Mouse (Mus musculus): Measurements from ENCODE around the gene Tpgs1.
A peak's percentile ranks its signal among the peaks of the same experiment; 100 is the strongest.

Tpgs1 gene

GRCm38 (mm10) chr10:79669576-79670057, 448 bp downstream of the Tpgs1 start:
- DNase-seq = peak; percentile 86

GRCm38 (mm10) chr10:79670071-79670888, 1.1 kb downstream of the Tpgs1 start:
- DNase-seq = no peak

DNA sequence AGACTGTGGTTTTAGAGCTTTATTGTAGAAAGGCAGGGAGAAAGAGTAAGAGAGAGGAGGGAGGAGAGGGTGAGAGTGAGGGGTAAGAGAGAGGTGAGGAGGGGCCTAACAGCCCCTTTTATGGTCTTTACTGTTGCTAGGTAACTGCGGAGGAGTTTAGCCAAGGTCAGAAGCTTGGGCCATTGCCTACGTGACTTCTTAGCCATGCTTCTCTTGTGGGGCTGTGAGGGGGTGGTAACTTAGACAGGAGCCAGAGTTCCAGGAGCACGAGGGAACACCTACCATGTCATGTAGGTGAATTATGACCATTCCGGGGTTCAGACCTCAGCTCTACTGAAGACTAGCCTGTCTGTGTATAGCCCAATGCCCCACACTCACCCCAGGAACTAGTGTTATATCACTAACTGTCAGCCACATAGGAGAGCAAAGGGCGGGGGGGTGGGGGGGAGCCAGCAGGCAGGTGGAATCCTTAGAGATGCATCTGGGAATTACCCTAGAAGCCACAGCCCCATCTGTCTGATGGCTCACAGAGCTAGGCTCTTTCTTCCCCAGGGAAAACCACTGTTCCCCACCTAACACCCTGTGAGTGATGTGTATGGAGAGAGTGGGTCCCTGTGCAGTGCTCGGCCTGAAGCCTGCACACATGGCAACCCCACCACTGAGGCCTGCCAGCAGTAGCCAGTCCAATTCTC, 2.4 kb downstream of the Tpgs1 start:
- peak; percentile 18 for DNase-seq

GRCm38 (mm10) chr10:79672088-79672455, 2.9 kb downstream of the Tpgs1 start:
- DNase-seq = no peak

- no peak for DNase-seq
These were observed 3.9 kb downstream of the Tpgs1 start for GRCm38 (mm10) chr10:79673054-79673453.

- no peak for DNase-seq
These were observed 6.3 kb downstream of the Tpgs1 start for GRCm38 (mm10) chr10:79675346-79676035.

- DNase-seq = no peak
These were observed 11.7 kb downstream of the Tpgs1 start for GRCm38 (mm10) chr10:79680606-79681495.

DNA sequence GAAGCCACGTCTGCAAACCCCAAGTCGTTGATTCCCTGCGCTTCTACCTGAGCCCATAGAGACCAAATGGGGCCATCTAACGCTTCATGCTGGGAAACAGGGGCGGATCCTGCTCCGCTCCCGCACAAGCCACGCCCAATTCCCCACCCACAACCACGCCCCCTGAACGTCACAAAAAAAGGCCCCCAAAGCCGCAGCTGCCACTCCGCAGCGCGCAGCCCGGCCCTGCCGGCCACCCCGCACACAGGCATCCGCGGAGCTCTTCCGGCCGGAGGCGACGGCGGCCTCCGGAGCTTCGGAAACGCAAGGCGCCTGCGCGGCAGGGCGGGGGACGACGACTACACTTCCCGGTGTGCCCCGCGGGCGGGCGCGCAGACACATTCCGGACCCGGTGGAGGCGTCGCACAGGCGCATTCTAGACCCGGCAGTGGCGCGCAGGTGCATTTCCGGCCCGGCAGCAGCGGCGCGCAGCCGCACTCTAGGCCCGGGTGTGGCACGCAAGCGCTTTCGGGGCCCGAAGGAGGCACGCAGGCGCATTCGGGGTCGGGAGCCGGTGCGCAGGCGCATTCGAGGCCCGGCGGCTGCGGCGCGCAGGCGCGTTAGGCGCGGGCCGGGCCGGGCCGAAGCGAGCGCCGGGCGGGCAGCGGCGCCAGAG, 12.5 kb downstream of the Tpgs1 start, which contains the start of gene Cdc34:
Cdc34 (plus strand) TSS at position 605 of the 655 bp plus-strand sequence.
- peak; percentile 99 for DNase-seq

- peak; percentile 44 for DNase-seq
These were observed 13.4 kb downstream of the Tpgs1 start for GRCm38 (mm10) chr10:79682551-79682915.

DNA sequence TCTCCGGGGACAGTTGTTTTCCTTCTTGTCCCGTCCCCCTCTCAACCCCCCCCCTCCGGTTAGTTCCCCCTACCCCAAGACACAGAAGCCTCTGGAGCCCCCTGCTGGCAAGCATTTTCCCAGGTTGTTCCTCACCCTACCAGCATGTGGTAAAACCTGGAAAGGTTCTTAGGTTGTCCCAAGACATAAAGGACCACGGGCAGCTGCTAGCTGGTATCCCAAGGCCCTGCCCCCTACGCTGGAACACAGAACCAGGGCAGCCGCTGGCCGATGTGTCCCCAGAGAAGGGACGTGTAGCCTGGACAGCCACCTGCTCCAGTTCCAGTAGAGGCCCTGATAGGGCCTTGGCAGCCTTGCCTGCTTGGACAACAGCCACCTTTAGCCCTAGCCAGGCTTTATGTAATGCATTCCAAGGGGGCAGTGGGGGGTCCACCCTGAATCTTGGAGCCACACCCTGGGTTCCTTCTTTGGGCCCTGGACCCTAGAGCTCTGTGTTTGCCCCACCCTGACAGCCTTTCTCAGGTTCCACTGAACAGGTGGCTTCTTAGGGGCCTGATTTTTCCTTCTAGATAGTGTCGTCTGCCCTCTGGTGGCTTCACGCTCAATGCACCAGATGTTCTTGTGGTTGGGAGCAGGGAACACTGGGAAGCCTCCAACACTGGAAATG, 13.9 kb downstream of the Tpgs1 start:
- peak; percentile 84 for DNase-seq

- DNase-seq = no peak
These were observed 14.8 kb downstream of the Tpgs1 start for GRCm38 (mm10) chr10:79683726-79684640.

GRCm38 (mm10) chr10:79684770-79685600, 15.8 kb downstream of the Tpgs1 start:
- no peak for DNase-seq

DNA sequence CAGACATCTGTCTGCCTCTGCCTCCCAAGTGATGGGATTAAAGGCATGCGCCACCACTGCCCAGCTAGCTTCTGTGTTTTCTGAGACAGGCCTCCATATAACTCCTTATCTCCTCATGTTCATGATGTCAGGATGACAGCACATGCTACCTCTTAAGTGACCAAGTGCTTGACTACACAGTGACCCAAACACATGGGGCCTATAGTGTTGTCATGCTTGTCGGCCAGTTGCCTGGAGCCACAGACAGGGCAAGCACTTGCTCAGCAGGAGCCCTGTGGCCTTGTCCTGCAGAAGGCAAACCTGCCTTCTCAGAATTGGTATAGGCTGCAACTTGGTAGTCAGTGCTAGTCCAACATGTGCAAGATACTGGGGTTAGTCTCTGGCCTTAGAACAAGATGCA, 17.1 kb downstream of the Tpgs1 start:
- DNase-seq = no peak

DNA sequence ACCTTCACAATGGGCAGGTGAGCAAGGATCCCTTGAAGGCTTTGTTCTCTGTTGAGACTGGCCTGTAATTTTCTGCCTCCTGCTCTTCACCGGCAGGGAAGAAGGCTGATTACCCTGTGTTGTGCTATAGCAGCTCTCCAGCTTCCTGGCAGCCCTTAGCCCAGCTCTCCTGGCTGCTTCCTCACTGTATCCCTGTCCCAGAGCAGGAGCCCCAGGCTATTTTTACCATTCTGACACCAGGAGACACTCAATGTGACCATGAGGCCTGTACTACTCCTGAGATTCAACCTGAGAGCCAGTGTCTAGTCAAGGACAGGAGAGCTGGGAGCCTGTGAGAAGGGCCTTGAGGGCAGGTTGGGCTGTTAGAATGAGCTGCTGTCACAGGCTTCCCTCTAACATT, 17.5 kb downstream of the Tpgs1 start:
- DNase-seq = no peak

DNA sequence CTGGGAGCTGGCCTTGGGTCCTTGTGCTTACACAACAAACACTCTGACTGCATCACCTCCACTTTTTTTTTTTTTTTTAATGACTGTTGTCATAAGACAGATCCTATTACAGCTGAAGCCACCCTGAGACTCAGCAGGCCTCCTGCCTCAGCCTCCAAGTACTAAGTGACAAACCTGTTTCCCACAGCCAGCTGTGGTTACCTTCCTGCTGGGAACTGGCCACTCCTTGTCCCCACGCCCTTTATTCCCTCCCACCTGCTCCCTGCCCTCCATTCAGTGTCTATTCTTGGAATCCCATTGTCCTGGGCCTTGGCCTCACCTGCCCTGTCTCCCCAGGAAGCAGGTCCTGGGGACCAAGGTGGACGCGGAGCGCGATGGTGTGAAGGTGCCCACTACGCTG, 18.3 kb downstream of the Tpgs1 start:
- DNase-seq = no peak

- DNase-seq = no peak
These were observed 19.6 kb downstream of the Tpgs1 start, which contains the start of gene Gzmm for GRCm38 (mm10) chr10:79688720-79689119. Gene Gzmm (plus strand): TSS chr10:79689020.

DNA sequence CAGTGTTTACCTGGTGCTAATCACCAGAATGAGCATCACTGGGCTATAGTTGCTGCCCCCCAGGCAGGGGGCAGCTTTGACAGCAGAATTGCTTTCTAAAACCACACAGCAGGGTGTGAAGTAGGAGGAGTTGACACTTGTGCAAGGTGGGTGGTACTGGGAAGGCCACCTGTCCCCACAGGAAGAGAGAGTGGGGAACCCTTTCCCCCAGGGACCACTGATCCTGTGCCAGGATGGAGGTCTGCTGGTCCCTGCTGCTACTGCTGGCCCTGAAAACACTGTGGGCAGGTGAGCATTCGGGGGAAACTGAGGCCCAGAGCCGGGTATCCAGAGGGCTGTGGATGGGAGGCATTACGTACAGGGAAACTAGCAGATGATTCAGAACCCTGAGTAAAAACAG, 20.0 kb downstream of the Tpgs1 start:
- DNase-seq = no peak

GRCm38 (mm10) chr10:79691986-79692548, 22.9 kb downstream of the Tpgs1 start:
- peak; percentile 22 for DNase-seq
